Mouse (Mus musculus) lung, postnatal 36 days (tissue): ENCODE results near the gene Fbxw10.

Experiments used
- DNase-seq: peaks from one replicate; pipeline ENCODE4 v3.0.0; 2022; ENCODE audit warnings: mixed read lengths

The Fbxw10 gene

GRCm38 (mm10) chr11:62846961-62847654 lies at the start of gene Fbxw10:
Fbxw10 (plus strand) TSS chr11:62847069.
- DNase-seq = peak; percentile 40

DNA sequence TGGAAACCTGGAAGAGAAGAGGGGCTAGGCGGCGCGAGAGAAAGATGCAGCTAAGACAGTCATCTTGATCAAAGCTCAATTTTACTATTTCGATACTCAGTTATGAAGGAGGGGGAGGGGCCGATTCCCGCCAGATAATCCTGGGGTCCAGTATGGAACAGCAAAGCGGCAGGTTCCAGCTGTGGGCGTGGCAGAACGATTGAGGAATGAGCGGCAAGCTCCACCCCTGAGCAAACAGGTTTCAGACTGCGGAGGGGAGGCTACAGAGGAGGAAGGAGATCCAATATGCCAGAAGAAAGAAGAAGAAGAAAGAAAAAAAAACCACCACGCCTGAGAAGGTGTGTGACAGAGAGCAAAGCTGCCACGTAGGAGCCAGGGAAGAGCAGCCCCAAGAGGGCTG lies 42.8 kb upstream of the Fbxw10 start:
- DNase-seq = no peak

DNA sequence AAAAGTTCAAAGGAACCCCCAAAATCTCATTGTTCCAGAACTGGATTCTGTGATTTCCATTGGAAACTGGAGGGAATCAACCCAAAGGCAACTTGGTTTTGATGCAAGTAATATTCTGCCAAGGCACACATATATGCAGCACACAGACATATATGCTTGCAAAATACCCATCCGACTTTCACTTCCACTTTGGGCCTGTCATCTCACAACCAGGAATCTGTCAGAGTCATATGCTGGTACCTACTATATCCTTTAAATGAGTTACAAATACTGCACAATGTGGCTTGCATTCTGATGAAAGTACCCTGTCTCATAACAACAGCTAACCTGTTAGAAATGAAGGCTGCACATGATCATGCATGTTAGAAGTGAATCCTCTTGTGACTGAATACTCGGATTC lies 38.9 kb upstream of the Fbxw10 start:
- DNase-seq = no peak

- peak; percentile 50 for DNase-seq
These were observed 37.7 kb upstream of the Fbxw10 start for GRCm38 (mm10) chr11:62809201-62809600.

- DNase-seq = no peak
These were observed 34.6 kb upstream of the Fbxw10 start for GRCm38 (mm10) chr11:62812268-62812667.

DNA sequence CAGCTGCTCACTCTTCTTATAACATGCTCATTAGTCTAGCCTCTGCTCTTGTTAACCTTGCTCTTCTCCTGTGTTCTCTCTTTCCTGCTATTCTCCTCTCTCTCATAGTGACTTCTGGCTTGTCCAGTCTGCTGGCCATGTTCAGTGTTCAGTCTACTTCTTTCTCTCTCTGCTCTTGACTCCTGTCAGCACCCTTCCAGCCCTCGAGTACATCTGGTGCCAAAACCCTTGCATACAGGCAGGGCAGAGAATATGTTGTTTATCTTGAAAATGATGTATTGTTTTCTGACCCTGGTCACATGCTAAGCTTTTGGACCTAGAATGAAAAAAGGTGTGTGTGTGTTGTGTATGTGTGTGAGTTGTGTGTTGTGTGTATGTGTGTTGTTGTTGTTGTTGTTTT lies 33.4 kb upstream of the Fbxw10 start:
- no peak for DNase-seq

DNA sequence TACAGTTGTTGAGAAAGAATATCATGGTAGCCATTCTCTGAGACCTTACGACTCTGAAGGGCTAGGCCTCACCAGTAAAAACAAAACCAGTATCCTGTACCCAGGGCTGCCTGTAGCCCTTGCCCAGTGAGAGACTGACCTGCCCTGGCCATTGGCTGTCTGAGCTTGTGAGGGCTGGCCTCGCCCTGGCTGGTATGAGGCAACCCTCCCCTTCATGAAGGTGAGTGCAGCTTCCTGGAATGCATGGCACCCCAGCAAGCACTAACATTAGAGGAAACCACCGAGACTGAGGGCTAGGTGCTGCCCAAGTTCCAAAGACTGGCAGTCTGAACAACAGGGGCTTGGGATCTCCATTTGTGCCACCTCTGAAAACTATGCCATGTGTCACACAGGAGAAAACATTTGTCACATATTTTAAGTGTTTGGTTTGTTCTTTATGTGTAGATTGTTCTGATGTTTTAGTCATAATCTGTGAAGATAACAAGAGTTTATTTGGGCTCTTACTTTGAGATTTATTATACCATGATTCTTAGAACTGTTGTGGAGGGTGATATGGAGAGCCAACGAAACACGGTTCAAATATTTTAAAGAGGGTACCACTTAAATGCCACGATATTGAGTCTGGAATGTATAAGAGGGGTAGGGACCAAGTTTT lies 32.8 kb upstream of the Fbxw10 start:
- DNase-seq = peak; percentile 81

DNA sequence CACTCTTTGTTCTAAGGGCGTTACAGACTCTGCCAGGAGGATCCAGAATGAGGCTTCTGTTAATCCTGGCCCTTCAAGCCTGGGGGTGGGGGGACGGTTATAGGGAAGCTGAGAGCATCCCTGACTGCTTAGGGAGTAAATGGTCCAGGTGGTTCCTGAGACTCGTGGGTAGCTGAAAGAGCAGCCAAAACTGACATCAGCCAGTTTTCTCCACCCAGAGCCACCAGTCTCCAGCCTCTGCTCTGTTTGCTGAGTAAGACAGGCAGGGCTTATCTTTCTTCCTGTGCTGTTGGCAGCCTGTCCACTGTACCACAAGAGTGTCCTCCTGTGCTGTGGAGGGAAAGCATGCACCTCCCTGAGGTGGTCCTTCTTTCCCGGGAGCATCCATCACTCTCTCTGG lies 32.2 kb upstream of the Fbxw10 start:
- DNase-seq = peak; percentile 33

- DNase-seq = no peak
These were observed 31.4 kb upstream of the Fbxw10 start for GRCm38 (mm10) chr11:62815438-62815837.

DNA sequence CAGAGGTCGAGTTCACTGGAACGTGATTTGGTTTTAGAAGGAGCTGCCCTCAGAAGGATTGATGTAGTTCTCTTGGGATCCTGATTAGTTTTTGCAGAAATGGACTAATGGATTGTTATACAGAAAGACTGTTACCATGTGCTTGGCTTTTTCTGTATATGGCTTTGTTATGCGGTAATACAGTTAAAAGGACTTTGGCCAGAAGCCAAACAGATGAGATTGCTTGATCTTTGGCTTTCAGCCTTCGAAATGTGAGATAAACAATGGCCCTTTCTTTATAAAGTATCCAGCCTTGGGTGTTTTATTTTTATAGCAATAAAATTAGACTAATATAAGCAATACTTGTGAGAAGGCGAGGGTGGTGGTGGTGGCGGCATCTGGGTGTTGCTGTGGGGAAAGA lies 30.3 kb upstream of the Fbxw10 start:
- no peak for DNase-seq

GRCm38 (mm10) chr11:62819059-62819686 lies 27.7 kb upstream of the Fbxw10 start:
- no peak for DNase-seq

- peak; percentile 91 for DNase-seq
These were observed 26.8 kb upstream of the Fbxw10 start, which contains the start of gene Trim16 for GRCm38 (mm10) chr11:62820059-62820541. Trim16 (plus strand) TSS chr11:62820231.

DNA sequence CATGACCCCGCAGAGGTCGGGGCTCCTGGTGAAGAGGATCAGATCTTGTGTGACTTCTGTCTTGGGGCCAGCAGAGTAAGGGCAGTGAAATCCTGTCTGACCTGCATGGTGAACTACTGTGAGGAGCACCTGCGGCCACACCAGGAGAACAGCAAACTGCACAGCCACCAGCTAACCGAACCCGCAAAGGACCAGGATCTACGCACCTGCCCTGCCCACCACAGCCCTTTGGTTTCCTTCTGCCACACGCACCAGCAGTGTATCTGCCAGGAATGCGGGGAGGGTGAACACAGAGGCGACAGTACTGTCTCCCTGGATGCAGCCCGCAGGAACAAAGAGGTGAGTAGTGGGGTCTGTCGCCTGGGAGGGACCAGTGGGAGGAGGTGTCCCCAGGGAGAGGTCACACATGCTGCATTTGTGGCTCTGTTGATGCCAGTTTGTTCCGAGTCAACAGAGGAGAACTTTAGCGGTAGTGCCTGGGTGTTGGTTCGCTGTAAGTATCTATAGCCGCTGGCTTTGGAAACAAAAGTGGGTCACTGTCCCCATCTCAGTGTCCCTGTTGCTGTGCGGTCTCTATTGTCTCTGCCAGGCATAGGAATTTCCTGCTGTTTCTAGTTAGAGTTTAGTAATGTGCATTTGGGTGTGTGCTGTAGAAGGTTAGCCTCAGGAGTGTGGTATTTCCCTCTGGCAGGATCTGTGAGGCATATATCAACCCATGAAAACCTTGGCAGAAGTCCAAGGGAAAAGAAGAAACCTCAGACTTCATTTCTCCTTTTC lies 26.0 kb upstream of the Fbxw10 start:
- peak; percentile 49 for DNase-seq

- peak; percentile 81 for DNase-seq
These were observed 25.0 kb upstream of the Fbxw10 start for GRCm38 (mm10) chr11:62821893-62822292.

DNA sequence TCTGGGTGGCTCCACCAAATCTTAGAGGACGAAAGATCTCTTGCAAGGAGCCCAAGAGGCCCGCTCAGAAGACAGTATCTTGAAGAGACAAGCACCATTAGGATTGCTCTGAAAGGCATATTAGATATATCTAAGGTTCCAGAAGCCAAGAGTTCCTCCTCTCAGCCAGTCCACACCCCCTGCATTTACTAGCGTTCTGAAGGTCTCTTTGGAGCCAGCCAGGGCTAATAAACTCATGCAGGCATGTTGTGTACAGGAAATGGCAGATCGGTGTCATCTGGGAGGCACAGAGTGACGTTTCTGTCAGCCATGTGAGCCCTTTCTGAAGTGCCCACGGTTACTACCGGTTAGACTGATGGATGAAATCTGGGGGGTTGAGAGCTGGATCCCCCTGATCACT lies 22.7 kb upstream of the Fbxw10 start:
- DNase-seq = peak; percentile 29

DNA sequence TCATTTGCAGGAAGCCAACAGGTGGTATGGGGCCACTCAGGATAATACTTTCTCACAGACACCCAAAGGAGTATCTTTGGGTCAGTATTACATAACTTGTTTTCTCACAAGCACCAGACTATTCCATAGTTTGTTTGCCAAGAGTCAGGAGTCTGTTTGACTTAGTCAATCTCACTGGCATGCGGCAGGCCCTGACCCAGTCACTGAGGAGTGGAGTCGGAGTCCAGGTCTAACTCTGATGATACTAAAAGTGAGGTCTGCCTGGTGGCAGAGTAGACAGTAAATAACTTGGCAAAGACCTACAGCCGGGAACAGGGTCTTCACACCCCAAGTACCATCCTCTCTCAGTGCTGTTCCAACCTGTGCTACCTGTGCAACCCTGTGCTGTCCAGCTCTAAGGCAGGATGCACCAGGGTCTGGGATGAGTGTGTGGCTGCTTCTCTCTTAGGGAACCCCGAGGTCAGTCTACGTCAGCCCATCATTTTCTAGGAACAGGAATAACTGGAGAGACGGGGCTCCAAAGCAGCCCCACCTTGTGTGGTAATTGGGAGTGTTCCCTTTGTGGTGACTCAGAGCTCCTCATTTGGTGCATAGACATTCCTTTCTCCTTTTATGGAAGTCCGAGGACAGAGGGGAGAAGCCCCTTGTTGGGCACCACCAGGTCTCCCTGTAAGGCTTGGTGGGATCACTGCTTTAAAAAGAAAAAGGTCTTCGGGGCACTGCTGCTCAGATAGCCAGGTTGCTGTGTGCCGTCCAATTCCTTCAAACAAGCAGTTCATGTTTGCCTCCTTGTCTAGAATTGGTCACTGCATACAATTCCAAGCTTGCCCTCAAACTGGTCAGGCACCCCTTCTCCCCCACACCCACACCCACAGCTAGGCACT lies 21.4 kb upstream of the Fbxw10 start:
- peak; percentile 48 for DNase-seq

- DNase-seq = peak; percentile 56
These were observed 20.6 kb upstream of the Fbxw10 start for GRCm38 (mm10) chr11:62826106-62826733.

DNA sequence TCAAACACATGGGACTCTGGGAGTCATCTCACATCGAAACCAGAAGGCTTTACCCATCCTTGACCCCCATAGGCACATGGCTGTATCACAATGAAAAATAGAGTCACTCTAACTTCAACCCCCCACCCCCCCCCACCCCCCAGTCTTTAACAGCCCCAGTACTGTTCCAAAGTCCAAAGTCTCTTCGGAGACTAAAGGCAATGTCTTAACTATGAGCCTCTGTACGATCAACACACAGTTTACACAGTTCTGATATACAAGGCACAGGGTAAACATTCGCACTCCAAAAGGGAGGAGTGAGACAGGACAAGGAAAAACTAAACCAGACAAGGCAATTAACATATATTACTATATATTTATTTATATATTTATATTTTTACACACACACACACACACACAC lies 19.7 kb upstream of the Fbxw10 start:
- no peak for DNase-seq

- DNase-seq = no peak
These were observed 19.0 kb upstream of the Fbxw10 start for GRCm38 (mm10) chr11:62827911-62828310.

- DNase-seq = no peak
These were observed 16.5 kb upstream of the Fbxw10 start for GRCm38 (mm10) chr11:62830387-62830786.

DNA sequence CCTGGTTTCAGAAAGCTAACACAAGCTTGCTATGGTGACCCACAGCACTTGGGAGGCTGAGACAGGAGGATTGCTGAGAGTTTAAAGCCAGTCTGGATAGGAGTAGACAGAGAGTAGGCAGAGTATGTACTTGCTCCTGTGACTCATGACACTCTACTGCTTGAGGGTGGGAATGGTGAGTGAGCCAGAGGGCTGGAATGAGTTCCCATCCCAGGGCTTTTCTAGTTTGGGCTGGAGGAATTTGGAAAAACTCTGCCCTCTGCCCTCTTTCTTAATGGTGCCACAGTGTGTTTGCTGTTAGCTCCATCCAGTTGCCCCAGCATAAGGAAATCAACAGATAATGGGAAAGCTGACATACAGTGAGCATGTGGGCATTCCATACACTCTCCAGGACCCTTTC lies 15.0 kb upstream of the Fbxw10 start:
- no peak for DNase-seq

DNA sequence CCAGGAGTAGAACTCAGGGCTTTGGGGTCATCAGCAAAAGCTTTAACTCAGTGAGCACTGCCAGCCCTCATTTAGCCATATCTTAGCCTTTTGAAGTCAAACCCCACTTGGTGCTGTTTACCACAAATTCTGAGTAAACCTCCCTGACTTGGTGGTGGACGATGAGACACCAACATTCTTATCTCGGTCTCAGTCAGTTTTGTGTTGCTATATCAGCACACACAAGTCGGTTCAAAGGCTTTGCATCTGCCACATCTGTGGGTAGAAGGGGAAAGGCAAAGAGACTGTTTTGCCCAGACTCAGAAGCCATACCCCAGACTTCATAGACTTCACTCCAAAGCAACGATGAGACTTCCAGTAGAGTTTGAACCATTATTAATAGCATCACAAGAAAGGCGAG lies 2.3 kb upstream of the Fbxw10 start:
- DNase-seq = no peak
